Mouse (Mus musculus): ENCODE results near the gene Itprid2.

- TF ChIP-seq CTCF (conservative IDR thresholded peaks at IDR 0.05; ENCODE audit: low read length): no peak
- TF ChIP-seq NANOG (IDR thresholded peaks at IDR 0.05; ENCODE audit: borderline replicate concordance, low read length): no peak
- TF ChIP-seq POU5F1 (IDR thresholded peaks at IDR 0.05; ENCODE audit: borderline replicate concordance, low read length): no peak
These were observed 42.6 kb downstream of the Itprid2 start for GRCm38 (mm10) chr2:79677663-79678257.
